Mouse (Mus musculus): ENCODE measurements around the gene Capn8.

Capn8 gene

DNA sequence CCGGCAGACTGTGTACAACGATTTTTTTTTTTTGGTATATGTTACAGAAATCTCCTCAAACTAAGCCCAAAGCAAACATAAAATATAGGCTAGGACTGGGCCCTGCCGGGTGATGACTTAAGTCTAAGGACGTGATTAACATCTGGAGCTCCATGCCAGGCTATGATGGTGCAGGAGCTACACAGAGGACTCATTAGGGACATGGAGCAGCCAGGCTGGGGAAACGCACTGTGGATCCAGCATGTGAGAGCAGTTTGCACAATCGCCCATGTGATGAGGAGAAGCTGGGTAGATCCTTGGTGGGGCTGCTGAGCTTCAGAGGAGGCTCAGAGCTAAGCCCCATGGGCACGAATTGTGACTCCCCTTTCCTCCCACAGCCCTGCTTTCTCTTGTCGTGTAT, 14.0 kb upstream of the Capn8 start:
- CTCF ChIA-PET, result interaction anchor here (0.8 kb wide), 1 partner anchor 844 kb away, joined by 4 read pairs; no protein-coding TSS in a partner anchor

DNA sequence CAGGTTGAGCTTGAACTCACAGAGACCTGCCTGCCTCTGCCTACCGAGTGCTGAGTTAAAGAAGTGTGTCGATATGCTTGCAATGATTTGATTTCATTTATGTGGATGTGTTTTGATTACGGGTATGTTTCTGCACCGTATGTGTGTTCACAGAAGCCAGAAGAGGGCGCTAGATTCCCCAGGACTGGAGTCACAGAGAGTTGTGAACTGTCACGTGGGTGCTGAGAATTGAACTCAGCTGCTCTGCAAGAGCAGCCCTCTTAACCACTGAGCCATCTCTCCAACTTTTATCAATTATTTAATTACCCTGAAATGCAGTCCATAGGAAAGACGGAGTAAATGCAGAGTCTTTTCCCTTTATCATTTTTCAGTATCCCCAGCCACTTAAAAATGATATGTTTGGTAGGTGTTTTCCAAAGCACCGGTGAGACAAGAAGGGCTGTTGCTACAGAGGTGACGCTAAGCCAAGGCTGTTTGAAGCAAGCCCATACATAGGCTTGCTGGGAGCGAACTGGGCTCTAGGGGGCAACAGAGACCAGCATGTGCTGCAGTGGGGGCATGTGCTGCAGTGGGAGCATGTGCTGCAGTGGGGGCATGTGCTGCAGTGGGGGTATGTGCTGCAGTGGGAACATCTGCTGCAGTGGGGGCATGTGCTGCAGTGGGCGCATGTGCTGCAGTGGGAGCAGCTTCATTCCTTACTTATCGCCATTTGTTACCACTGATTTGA, 11.0 kb upstream of the Capn8 start:
- CTCF ChIA-PET, result interaction anchor here (0.6 kb wide), 1 partner anchor 1108 kb away, joined by 3 read pairs; no protein-coding TSS in a partner anchor

DNA sequence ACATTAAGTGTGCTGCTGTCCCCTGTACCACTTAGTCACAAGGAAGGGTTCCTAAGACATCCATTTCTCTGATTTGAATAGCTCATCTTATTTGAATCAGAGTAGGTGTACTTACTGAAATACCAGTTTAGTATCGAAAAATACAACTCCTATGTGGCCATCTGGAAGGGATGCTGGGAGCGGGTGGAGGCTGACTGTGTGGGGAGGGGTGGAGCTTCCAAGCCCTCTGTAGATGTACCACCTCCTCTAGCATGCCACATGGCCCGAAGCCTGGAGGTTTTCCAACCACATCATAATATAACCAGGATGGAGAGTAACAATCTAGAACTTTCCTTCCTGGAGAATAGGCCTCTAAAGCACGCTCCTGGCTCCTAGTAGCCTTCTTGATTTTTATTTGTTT, 6.5 kb upstream of the Capn8 start:
- CTCF ChIA-PET, result no interaction called here

DNA sequence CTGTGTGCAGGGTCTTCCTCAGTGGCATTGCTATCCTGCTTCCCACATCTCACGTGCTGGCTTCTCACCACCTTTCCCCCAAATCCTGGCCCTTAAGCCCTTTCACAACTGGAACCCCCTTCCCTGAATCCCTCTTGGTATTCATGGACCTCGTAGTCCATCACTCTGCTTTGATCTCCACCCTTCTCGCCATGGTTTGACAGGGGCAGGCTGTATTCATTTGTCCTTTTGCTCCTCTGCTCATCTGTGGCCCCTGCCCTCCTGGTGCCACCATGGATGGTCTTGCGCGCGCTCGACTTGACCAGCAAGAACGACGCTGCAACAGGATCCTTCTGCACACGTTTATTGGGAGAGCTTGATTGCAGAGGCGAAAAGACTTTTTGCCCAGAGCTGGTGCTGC, 5.3 kb upstream of the Capn8 start:
- CTCF ChIA-PET, result interaction anchor here (0.7 kb wide), 1 partner anchor 422 kb away, joined by 9 read pairs; no protein-coding TSS in a partner anchor

DNA sequence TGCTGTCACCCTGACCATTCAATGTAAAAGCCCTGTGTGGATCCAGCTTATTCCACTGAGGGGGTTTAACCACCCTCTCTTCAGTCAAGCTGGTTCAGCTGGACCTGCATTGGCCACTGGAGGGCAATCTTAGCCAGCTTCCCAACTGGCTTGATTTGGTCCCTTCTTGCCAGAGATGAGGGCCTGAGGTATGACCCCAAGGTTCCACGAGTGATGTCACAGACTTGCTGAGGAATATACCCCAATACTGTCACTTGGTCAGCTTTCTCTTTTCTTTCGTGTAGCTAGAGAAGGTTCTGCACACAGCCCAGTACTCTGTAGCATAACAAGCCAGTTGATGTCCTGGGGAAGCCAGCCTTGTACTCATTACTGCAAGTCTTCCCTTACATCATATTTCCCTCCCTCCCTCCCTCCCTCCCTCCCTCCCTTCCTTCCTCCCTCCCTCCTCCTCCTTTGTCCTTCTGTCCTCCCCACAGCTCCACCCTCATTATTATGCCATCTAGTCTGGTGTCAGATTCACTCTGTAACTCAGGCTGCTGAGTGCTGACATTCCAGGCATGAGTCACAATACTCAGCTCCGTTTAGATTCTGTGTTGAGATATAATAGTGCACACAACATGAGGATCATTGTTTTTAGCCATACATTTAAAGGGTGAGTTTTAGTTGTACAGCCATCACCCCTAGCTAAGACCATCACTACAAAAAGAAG, 4.3 kb upstream of the Capn8 start:
- CTCF ChIA-PET, result interaction anchor here (0.6 kb wide), 1 partner anchor 18 kb away, joined by 13 read pairs; no protein-coding TSS in a partner anchor

DNA sequence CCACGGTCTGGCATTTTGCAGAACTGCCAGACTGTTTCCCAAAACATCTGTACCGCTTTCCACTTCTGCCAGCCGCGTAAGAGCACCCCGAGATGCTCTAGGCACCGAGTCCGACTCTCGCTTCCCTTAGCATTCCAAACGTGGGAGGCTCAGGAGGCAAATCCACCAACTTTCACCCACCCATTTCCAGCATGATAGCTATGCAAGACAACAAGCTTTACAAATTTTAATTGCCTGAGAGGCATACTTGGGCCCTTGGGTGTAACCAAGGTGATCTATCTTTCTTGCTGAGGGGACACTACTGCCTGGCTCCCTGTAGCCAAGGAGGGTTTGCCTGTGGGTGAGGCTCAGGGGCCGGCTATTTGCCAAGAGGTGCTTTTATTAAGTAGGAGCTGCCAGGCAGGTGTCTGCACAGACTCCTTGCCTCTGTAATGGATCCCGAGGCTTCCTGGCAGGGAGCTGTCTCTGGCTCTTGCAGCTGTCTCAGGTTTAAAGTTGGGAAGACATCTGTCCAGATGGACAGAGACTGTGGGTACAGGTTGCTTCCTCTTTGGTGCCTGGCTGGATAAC, 2.8 kb upstream of the Capn8 start:
- CTCF ChIA-PET, result interaction anchor here (0.6 kb wide), 1 partner anchor 179 kb away, joined by 3 read pairs; no protein-coding TSS in a partner anchor

DNA sequence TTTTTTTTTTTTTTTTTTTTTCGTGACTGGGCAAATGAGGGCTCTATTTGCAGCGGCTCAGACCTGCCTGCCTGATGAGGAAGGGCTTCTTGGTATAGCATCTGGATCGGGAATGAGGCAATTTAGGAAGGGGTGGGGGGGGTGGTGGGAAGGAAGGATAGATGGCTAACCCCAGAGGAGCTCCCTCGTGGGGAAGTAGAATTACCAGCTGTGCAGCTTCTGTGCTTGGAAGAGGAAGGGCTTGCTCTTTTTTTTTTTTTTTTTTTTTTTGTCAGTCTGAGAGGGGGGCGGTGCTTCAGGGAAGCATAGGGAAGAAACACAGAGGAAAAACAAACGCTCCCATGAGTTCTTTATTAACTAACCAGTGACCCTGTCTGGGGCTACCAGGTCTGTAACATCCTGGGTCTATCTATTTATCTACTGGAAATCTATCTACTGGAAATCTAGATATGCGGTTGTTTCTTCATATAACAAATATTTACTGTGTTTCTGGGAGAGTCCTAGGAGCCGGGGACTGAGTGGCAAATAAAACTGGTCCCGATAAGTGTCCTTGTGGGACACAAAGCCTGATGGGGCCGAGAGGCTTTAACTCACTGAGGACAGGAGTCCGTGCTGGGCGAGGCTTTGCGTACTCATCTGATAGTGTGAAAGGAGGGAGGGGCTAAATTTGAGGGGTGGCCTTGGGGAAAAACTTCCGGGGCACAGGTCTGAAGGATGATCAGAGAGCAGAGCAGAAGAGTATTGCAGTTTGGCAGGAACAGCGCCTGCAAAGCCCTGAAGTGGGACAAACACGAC, 2.0 kb upstream of the Capn8 start:
- CTCF ChIA-PET, result interaction anchor here (0.6 kb wide), 1 partner anchor 179 kb away, joined by 3 read pairs; no protein-coding TSS in a partner anchor

DNA sequence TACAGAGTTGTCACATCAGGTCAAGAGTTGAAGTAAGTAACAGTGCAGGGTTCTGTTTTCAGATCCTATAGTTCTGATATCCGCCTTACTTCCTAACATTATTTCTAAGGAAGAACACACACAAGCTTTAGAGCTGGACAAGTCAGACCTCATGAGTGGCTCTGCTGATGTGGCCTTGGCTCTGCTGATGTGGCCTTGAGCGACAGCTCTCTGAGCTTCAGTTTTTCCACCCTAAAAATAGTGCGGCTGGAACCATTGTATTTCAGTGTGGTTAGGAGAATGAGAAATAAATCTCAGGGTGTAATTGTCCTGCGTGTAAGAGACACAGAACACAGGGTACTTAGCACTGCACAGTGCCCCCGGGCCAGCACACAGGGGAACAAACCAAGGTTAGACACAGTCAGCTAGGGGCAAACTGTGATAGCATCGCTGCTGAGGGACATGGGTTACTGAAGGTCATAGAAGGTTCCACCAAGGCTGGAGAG, 586 bp downstream of the Capn8 start:
- CTCF ChIA-PET, result no interaction called here

DNA sequence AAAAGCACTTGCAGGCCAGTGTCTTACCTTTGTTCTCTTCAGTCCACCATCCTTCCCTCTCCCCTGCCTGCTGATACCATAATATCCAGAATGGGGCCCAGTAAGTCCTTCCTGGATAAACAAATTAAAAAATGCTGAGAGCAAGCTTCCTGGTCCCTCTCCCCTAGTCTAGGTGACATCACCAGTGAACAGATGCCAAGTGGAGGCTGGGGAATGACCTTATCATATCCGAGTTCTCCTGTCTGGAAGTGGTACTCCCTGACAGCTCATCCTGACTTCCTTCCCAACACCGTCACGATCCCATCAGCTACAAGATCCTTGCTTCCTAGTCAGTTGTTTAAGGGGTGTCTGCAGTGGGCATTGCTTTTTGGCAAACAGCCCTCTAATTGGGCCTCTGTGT, 6.3 kb downstream of the Capn8 start:
- CTCF ChIA-PET, result no interaction called here

DNA sequence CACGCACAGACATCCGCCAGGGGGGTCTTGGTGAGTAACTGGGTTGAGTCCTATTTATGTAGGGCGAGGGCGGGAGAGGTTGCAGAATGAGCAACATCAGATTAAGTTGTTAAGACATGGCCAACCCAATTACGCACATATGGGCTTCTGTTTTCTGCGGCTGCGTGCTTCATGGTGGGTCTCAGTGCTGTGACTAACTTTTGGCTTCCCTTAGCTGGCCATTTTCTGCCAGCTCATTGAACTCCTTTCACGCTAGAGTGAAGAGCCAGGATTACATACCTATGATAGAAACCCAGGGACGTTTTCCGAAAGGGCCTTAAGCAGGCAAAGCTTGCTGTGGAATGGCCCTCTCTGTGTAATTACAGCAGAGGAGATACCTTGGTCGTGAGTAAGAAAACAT, 7.2 kb downstream of the Capn8 start:
- CTCF ChIA-PET, result no interaction called here

DNA sequence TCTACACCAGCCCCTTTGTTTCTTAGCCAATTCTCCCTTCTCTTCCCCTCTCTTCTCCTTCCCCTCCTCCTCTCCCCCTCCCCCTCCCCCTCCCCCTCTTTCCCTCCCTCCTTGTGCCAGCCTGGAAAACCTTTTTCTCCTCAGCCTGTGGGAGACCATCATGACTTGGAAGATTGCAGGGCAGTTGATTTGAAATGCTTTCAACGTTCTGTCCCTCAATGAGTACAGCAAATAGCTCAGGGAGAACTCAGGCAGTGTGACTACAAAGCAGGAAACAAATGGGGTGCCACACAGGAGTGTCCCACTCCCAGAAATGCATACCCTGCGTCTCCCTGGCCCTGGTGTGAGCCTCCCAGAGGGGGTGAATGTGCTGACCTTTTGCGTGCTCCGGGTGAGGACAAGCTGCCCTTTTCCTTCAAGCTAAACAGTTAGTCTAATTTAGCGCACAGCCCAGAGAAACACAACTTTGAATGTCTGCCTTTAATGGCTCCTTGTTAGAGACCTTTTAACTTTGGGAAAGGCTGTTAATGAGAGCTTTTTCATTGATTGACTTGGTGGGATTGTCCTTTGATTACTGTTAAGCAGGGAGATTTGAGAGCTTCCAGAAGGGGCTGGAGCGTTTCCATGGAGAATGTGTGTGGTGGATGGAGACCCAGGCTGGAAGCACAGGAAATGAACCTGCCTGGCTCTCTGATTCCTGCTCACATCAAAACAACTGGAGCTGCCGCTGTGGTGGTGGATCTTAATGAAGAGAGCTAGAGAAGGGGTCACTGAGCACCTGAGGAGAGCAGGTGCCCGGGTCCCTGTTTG, 9.3 kb downstream of the Capn8 start:
- CTCF ChIA-PET, result no interaction called here

DNA sequence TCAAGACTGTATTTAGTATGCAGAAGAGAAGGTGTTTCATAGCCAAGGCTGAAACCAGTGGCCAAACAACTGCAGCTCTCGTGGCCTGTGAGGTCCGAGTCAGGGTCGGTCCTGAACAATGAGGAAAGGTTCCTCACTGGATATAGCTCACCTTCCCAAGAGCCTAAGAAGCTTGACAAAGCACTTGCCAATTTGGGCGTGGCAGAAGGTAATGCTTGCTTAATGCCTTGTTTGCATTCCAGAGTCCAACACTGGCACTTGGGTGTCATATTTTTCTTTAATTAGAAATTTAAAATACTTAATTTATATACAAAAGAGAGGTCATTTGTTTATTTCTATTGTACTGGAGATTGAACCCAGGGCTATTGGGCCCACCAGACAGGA, 9.9 kb downstream of the Capn8 start:
- CTCF ChIA-PET, result no interaction called here

DNA sequence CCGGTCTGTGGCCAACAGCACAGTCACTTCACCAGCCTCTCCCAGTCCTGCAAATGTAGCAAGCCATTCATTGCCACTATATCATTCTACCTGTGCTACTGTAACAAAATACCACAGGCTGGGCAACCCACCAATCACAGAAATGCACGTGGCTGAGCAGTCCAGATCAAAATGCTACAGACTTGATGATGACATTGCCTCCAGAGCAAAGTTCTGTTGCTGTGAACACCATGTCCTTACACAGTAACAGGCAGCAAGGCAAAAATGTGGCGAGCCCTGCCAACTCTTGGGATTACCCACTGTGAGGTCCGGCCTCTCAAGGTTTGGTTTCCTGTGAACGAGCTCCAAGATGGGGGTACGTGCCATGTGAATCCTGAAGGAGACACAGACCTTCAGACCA, 19.4 kb downstream of the Capn8 start:
- CTCF ChIA-PET, result no interaction called here

DNA sequence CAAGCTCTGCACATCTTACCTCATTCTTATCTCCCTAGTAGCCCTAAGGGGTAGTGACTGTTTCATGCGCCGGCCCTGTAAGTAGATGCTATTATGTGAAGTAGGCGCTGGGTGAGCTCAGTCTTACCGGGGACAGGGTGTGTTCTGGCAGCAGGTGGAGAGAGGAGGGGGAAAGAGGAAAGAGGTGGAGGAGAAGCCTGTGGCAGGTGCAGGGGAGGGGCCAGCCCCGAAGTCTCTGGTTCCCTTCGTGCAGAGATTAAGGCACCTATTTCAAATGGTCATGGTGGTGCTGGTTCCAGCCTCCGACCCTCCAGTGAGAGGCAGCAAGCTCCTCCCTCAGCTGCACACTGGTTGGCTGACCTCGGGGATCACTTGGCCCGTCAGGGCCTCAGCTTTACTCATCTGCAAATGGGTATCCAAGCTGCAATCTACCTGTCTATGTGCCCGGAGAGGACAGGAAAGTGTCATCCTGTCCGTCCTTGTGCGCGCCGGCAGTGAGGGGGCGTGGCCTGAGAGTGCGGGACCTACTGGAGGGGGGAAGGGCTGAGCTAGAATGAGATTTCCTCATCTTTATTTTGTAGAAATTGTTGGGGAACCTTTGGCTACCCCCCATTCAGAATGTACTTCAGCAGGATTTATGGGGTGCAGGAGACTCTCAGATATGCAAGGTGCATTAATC, 20.5 kb downstream of the Capn8 start:
- CTCF ChIA-PET, result no interaction called here

DNA sequence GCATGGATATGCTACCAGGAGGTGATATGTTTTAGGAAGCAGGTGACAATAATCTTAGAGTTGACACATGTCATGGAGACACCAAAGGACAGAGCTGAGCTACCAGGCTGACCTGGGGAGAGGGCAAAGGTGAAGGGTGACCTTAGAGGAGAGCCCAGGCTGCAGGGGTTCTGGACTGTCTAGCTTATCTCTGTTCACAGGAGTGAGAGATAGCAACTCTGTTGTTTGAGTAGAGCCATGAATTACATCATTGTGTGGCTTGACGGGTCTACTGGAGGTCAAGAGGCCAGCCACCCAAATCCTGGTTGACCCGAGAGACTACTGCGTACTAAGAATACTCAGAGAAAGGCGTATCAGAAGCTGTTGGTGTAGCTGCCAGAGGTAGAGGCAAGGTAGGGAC, 22.9 kb downstream of the Capn8 start:
- CTCF ChIA-PET, result no interaction called here

DNA sequence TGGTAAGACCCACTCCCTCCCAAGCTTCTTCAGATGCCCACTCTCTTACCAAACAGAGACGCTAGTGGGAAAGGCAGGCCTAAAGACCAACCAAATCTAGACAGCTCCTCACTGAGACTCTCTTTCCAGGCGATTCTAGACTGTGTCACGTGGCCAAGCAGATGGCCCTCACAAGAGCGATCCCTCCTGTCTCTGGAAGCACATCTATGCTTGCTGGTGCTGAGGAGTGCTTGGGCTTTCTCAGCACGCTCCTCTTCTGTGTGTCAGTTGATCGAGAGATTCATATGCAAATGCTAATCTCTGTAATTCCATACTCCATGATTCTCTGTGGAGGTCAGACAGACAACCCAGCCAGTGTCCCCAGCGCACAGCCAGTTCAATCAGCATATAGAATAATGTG, 26.7 kb downstream of the Capn8 start:
- CTCF ChIA-PET, result no interaction called here

DNA sequence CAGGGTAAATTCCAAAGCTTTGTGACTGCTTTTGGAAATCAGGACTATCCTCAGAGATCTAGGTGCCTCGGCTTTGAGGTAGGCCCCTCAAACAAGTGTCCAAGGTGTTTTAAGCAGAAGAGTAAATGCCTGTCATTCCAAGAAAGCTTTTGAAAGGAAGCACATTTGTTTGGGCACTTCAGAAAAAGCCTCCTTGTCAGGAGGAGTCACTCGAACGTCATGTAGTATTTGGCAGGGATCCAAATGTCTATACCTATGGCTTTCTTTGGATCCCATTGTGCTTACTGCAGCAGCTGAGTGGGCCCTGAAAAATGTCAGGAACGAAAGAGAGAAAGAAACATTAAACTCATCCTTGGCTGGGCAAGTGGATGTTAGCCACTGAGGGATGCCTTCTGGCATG, 27.6 kb downstream of the Capn8 start:
- CTCF ChIA-PET, result no interaction called here

DNA sequence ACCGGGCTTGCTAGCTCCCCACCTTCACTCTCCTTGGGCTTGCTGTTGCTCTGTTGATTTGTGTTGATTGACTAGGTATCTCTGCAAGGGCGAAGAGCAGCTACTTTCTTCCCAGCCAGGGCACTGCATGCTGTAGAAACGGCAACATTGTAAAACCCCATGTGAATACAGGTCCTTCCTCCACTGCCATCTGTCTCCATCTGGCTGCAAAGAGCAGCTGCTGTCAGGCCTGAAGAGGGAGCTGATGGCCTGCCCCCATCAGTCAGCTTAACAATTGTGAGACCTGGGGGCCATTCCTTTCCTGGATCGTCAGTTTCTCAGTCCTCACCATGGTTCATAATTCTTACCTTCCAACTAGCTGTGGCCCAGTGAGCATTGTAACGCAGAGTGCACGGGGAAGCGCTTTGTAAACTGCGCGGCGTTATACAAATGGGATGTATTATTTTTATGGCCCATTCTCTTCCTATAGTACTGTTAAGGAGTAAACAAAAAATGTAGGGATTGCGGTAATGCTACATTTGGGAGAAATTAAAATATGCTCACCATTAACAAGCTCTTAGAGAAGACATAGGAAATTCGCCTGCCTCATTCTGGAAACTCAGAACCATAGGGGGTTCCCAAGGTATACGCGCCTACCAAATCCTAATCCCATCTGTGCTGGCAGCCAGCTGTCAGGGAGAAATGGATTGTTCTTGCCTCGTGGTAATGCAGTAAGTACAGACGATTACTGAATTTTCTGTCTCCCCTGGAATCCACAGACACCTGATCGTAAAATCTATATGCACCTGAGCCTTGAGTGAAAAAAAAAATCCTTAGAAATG, 40.7 kb downstream of the Capn8 start:
- CTCF ChIA-PET, result no interaction called here

DNA sequence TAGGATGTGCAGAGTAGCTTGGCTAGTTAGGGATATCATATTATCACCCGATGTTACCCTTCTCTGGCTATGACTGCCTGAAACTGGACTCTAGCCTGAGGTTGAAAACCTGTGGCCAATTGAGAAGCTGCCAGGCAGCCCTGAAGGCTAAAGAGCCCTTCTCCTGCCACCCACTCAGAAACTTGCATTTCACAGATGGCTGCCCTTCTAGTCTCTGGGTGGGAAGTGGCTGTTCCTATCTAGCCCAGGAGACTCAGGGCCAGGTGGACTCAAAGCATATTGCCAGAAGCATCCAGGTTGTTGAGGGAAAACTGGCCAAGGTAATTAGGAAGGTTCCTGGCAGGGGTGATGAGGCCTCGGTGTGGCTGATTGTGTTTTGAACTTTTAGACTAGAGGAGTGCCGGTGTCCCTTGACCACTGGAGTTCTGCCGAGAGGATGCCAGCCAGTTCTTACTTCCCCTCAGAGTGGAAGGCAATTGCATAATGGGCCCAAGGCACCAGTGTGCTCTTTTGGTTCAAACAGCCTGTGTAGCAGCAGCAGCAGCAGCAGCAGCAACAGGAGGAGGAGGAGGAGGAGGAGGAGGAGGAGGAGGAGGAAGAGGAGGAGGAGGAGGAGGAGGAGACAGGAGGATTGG, 45.0 kb downstream of the Capn8 start:
- CTCF ChIA-PET, result no interaction called here
